Mouse (Mus musculus) monocyte, adult 59 days (primary cell): ENCODE data around the gene Mcm3. TPM values are rescaled to one million over a fixed set of nuclear protein-coding genes. Genes with fewer than 3 reads are reported as not detected.

ENCODE experiments used
- total RNA-seq, 2 experiments: library from RNA; stranded (reverse); gene quantifications; one replicate each; pipeline ENCODE4 v1.2.4; 2023

The Mcm3 gene
- 10 to 100 TPM; 19.5 to 21.9 TPM for total RNA-seq

DNA sequence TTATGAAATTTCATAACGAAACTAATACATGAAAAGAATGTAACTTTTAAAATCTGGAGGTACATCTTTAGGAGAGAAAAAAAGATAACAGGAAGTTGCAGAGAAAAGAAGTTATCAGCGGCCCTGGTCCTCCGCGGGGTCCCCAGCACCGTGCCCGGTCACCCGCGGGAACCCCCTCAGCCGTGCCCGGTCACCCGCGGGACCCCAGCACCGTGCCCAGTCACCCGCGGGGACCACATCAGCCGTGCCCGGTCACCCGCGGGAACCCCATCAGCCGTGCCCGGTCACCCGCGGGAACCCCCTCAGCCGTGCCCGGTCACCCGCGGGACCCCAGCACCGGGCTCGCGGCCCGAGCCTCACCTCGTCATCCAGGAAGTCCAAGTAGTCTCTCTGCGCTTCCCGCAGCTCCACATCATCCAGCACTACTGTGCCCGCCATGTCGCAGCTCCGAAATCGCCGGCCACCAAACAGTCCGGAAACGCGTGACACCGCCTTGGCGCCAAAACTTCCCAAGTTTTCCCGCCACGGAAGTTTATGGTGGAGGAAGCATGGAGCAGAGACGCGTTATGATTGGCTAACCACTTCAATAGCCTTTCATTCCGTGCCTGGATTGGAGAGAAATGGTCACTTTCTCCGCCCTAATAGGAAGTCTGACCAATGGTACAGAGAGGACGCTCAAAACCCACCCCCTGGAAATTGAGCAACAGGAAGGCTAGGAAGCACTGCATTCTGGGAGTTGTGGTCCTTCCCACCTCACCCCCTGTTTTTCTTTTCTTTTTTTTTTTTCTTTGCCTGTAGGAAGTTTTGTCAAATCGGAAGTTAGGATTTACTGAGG lies at the start of gene Mcm3:
Gene Mcm3 (minus strand): TSS at position 542 of the 835 bp plus-strand sequence.

DNA sequence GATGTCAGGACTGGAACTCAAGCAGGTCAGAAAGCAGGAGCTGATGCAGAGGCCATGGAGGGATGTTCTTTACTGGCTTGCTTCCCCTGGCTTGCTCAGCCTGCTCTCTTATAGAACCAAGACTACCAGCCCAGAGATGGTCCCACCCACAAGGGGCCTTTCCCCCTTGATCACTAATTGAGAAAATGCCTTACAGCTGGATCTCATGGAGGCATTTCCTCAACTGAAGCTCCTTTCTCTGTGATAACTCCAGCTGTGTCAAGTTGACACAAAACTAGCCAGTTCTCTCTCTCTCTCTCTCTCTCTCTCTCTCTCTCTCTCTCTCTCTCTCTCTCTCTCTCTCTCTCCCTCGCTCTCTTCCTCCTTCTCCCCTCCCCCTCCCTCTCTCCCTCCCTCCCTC lies 29.6 kb downstream of the Mcm3 start, which contains the start of gene Il17f:
Gene Il17f (minus strand): TSS at position 101 of the 400 bp plus-strand sequence.

Other genes with a start within 250 kb of the Mcm3 start
- gene Pkhd1, start 202.2 kb downstream of the Mcm3 start, total RNA-seq = not detected
- not detected for gene Il17a, start 89.4 kb downstream of the Mcm3 start, total RNA-seq
- gene Il17f, start 29.7 kb downstream of the Mcm3 start, total RNA-seq = 1 to 10 TPM in 1 of 2 experiments, not detected in 1; 2.9 TPM
- 1 to 10 TPM; 1.8 to 2.9 TPM for gene Paqr8, start 70.3 kb upstream of the Mcm3 start, total RNA-seq
- under 1 TPM; 0.39 to 0.45 TPM for gene Efhc1, start 131.3 kb upstream of the Mcm3 start, total RNA-seq